Mouse (Mus musculus): Measurements from ENCODE around the gene Enkur. TPM values are rescaled to one million over a fixed set of nuclear protein-coding genes. Genes with fewer than 3 reads are reported as not detected.

Enkur gene
- polyA plus RNA-seq, 1 experiment from 2014 or later: 1.1 TPM

DNA sequence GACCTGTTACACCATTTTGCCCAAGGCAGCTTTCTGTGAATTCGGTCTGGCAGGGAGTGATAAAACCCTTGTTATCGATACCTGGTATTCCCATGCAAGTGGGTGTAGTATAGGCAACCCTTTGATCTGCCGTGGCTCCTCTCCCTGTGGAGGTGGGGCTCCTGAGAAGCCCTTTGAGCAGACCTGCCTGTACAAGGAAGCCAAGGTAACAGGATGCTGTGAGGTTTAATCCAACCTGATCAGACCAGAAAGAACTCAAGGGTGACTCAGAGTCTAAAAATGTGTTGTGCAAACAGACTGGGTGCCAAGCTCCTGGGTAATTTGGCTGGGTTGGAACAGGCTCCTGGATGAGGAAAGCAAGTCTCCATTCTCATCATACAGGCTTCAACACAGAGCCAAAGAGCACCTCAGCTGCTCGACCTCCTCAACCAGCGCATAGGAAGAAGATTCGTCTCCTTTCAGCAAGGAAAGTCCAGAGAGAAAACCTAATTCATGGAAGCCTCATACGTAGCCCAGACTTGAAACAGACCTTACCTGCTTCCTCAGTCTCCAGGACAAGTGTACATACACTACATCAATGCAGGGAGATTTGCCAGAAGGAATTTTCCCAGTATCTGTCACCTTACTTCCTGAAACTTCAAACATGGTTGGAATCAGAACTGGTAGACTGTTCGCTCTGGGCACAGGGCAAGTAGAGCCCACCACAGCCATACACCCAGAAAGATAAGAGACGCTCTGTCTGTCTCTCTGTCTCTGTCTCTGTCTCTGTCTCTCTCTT, 29.9 kb upstream of the Enkur start:
- no peaks in the 10 kb centered on the region for H3K27me3 ChIP-seq (ENCODE audit: control insufficient read depth, insufficient read depth, low read length)
- H3K4me1 ChIP-seq (ENCODE audit: control insufficient read depth, insufficient read depth, low read length): no peaks in the 10 kb centered on the region
- DNase-seq (ENCODE audit: low spot score, missing footprints) (no peak), ATAC-seq (ENCODE audit: low FRiP score) (no peak)
- H3K4me2 ChIP-seq: no peak overlapping the region
- H3K36me3 ChIP-seq (ENCODE audit: control insufficient read depth, insufficient read depth, low read length): no peaks in the 10 kb centered on the region
- 86% methylated on average over 9 of the region's 9 CpGs for WGBS
- no peak overlapping the region for H3K27ac ChIP-seq (ENCODE audit: low read depth, low read length)
- no peak overlapping the region for H3K4me3 ChIP-seq (ENCODE audit: low read depth, low read length)
- no peaks in the 10 kb centered on the region for H3K9me3 ChIP-seq (ENCODE audit: control insufficient read depth, low read length)
- H3K9ac ChIP-seq (ENCODE audit: low read length): no peak overlapping the region

DNA sequence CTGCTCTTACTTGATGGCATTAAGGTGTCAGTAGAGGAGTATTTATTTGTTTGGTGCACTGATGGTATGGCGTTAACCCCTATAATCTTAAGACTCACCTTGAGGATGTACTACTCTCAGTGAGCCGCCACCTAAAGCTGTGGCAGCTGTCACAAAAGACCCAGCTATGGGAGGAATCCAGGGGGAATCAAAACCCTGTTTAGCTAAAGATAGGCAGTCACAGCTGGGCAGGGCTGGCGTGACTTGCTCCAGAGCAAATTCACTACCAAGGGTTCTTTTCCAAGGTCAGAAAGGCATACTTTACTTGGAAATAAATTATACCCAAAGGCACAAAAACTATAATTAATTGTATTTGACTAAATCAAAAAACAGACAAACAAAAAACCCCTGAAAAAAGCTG, 26.0 kb upstream of the Enkur start:
- H3K9ac ChIP-seq (ENCODE audit: low read length): no peak overlapping the region
- H3K27ac ChIP-seq (ENCODE audit: low read depth, low read length): no peak overlapping the region
- no peaks in the 10 kb centered on the region for H3K27me3 ChIP-seq (ENCODE audit: control insufficient read depth, insufficient read depth, low read length)
- no peak overlapping the region for H3K4me2 ChIP-seq
- H3K4me1 ChIP-seq (ENCODE audit: control insufficient read depth, insufficient read depth, low read length): no peaks in the 10 kb centered on the region
- no peak for DNase-seq (ENCODE audit: low spot score, missing footprints)
- no peaks in the 10 kb centered on the region for H3K36me3 ChIP-seq (ENCODE audit: control insufficient read depth, insufficient read depth, low read length)
- no peaks in the 10 kb centered on the region for H3K9me3 ChIP-seq (ENCODE audit: control insufficient read depth, low read length)
- ATAC-seq (ENCODE audit: low FRiP score): no peak
- WGBS: 83% methylated on average over 3 of the region's 3 CpGs
- no peak overlapping the region for H3K4me3 ChIP-seq (ENCODE audit: low read depth, low read length)

DNA sequence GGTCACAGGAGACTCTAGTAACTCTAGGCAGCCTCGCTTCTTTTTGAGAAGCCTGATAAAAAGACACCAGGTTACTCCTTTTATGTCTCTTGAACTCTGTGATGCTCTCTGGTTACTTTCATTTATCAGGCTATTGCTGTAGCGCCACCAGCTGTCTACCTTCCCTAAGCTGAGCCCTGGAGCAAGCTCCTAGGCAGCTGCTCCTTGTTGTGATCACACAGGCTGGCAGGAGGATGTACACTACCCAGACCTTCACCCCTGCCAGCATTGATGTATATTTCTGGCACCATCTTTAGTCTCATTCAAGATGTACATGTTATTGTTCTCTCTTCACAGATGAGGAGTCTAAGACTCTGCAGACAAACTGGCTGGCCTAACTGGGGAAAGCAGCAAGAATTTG, 25.1 kb upstream of the Enkur start:
- no peak overlapping the region for H3K4me3 ChIP-seq (ENCODE audit: low read depth, low read length)
- no peaks in the 10 kb centered on the region for H3K4me1 ChIP-seq (ENCODE audit: control insufficient read depth, insufficient read depth, low read length)
- DNase-seq (ENCODE audit: low spot score, missing footprints): no peak
- H3K9ac ChIP-seq (ENCODE audit: low read length): no peak overlapping the region
- WGBS: 71% methylated on average over 2 of the region's 2 CpGs
- no peak overlapping the region for H3K27ac ChIP-seq (ENCODE audit: low read depth, low read length)
- H3K9me3 ChIP-seq (ENCODE audit: control insufficient read depth, low read length): no peaks in the 10 kb centered on the region
- H3K27me3 ChIP-seq (ENCODE audit: control insufficient read depth, insufficient read depth, low read length): no peaks in the 10 kb centered on the region
- H3K36me3 ChIP-seq (ENCODE audit: control insufficient read depth, insufficient read depth, low read length): no peaks in the 10 kb centered on the region
- no peak overlapping the region for H3K4me2 ChIP-seq
- ATAC-seq (ENCODE audit: low FRiP score): no peak

DNA sequence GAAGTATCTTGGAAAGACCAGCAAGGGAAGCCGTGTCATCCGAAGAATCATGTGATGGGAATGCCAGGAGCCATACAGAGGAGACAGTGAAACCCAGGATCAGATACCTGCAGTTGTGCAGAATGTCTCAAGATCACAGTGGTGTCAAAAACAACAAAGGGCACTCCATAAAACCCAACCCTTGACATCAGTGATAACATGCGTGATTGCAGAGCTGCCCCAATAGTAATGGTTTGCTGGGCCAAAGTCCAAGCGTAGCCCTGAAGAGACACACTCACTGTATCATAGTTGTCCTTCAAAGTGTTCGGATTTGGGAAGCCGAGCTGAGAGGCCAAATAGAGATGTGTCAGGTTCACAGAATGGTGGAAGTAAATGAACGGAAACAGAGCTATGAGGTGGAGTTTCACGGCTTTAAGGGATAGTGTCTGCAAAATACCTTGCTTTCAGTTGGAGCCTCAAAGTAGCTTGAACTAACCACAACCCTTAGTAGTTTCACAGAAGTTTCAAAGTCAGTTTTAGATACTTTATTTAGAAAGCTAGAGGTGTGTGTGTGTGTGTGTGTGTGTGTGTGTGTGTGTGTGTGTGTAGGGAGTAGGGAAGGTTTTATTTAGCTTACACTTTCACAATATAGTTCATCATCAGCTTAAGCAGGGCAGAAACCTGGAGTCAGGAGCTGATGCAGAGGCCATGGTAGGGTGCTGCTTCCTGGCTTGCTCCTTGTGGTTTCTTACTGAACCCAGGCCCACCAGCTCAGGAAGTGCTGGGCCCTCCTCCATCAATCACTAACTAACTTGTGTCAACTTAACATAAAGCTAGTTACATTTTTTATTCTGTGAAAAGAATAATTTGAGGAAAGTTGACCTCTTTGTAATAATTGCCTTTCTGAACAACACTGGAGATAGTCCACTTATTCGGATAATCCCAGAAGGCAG, 17.6 kb upstream of the Enkur start:
- WGBS: 94% methylated on average over 9 of the region's 9 CpGs
- DNase-seq (ENCODE audit: low spot score, missing footprints) (no peak), ATAC-seq (ENCODE audit: low FRiP score) (no peak)
- no peaks in the 10 kb centered on the region for H3K36me3 ChIP-seq (ENCODE audit: control insufficient read depth, insufficient read depth, low read length)
- H3K4me1 ChIP-seq (ENCODE audit: control insufficient read depth, insufficient read depth, low read length): no peaks in the 10 kb centered on the region
- H3K9me3 ChIP-seq (ENCODE audit: control insufficient read depth, low read length): no peaks in the 10 kb centered on the region
- H3K27ac ChIP-seq (ENCODE audit: low read depth, low read length): no peak overlapping the region
- H3K4me3 ChIP-seq (ENCODE audit: low read depth, low read length): no peak overlapping the region
- no peaks in the 10 kb centered on the region for H3K27me3 ChIP-seq (ENCODE audit: control insufficient read depth, insufficient read depth, low read length)
- H3K9ac ChIP-seq (ENCODE audit: low read length): no peak overlapping the region
- H3K4me2 ChIP-seq: no peak overlapping the region

DNA sequence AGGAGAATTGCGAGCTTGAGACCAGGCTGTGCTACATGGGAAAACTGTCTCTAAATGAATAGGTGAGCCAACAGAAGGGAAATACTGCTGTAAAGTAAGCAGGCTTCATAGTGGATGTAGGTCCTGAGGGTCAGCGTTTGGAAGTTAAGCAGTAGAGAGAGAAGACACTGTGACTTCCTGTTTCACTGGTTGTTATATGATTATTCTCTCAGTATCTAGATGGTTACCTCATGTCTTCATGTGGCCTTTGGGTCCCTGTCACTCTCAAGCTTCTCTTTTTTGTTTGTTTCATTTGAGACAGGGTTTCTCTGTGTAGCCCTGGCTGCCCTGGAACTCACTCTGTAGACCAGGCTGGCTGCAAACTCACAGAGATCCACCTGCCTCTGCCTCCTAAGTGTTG, 10.1 kb upstream of the Enkur start:
- ATAC-seq (ENCODE audit: low FRiP score): no peak

DNA sequence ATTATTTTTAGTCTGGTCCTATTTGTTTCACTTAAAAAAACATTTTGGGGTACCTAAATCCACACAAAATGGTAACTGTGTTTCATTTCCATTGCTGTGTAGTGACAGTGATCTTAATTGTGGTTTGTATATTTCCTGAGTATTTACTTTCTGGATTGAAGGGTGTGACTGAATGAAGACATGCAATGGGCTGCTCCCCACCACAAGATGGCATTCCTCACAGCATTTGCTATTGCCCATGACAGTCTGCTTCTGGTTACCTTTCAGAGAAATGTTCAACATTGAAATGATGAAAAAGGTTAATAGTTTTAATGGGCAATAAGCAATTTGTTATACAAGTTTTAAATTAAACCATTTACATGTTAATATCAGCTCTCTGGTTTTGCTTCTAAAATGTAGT, 9.2 kb upstream of the Enkur start:
- no peaks in the 10 kb centered on the region for H3K27me3 ChIP-seq (ENCODE audit: control insufficient read depth, insufficient read depth, low read length)
- ATAC-seq (ENCODE audit: low FRiP score) (no peak), DNase-seq (ENCODE audit: low spot score, missing footprints) (no peak)
- no peak overlapping the region for H3K9ac ChIP-seq (ENCODE audit: low read length)
- no peaks in the 10 kb centered on the region for H3K4me1 ChIP-seq (ENCODE audit: control insufficient read depth, insufficient read depth, low read length)
- H3K9me3 ChIP-seq (ENCODE audit: control insufficient read depth, low read length): no peaks in the 10 kb centered on the region
- no peak overlapping the region for H3K4me3 ChIP-seq (ENCODE audit: low read depth, low read length)
- H3K27ac ChIP-seq (ENCODE audit: low read depth, low read length): no peak overlapping the region
- no peak overlapping the region for H3K4me2 ChIP-seq
- H3K36me3 ChIP-seq (ENCODE audit: control insufficient read depth, insufficient read depth, low read length): peaks cover 3% of the 10 kb centered on the region

More for the DNA sequence above, 10.1 kb upstream of the Enkur start:
- Histone ChIP-seq H3K4me3 (ENCODE audit: low read depth, low read length) (no peak overlapping the region), H3K4me2 (no peak overlapping the region), H3K4me1 (ENCODE audit: control insufficient read depth, insufficient read depth, low read length) (no peaks in the 10 kb centered on the region), H3K9me3 (ENCODE audit: control insufficient read depth, low read length) (no peaks in the 10 kb centered on the region), H3K36me3 (ENCODE audit: control insufficient read depth, insufficient read depth, low read length) (peaks cover 3% of the 10 kb centered on the region), H3K9ac (ENCODE audit: low read length) (no peak overlapping the region), H3K27ac (ENCODE audit: low read depth, low read length) (no peak overlapping the region), H3K27me3 (ENCODE audit: control insufficient read depth, insufficient read depth, low read length) (no peaks in the 10 kb centered on the region)
- no peak for DNase-seq (ENCODE audit: low spot score, missing footprints)
- 89% methylated on average over 2 of the region's 2 CpGs for WGBS

DNA sequence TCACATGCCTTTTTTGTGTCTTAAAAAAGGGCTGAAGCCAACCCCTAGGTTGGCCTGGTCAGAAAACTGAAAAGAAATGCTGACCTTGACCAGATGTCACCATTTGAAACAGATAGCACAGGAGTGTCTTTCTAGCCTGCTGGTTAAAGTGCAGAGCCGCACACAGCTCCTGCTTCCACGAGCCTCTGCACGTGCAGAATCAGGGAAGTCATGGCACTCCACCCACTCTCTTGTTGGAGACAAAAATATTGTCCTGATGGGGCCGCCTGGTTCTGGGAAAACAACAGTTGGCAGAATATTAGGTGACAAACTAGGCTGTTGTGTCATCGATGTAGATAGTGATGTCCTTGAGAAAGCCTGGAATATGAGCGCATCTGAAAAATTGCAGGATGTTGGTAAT, 6.2 kb upstream of the Enkur start:
- H3K36me3 ChIP-seq (ENCODE audit: control insufficient read depth, insufficient read depth, low read length): peaks cover under 1% of the 10 kb centered on the region
- no peaks in the 10 kb centered on the region for H3K9me3 ChIP-seq (ENCODE audit: control insufficient read depth, low read length)
- no peak overlapping the region for H3K9ac ChIP-seq (ENCODE audit: low read length)
- H3K4me3 ChIP-seq (ENCODE audit: low read depth, low read length): no peak overlapping the region
- 88% methylated on average over 6 of the region's 6 CpGs for WGBS
- DNase-seq (ENCODE audit: low spot score, missing footprints) (no peak), ATAC-seq (ENCODE audit: low FRiP score) (no peak)
- 0 out of 2 replicates have a peak, but pooled peaks cover 3% of the 10 kb centered on the region for H3K4me1 ChIP-seq (ENCODE audit: control insufficient read depth, insufficient read depth, low read length)
- H3K27me3 ChIP-seq (ENCODE audit: control insufficient read depth, insufficient read depth, low read length): no peaks in the 10 kb centered on the region
- no peak overlapping the region for H3K4me2 ChIP-seq
- no peak overlapping the region for H3K27ac ChIP-seq (ENCODE audit: low read depth, low read length)

DNA sequence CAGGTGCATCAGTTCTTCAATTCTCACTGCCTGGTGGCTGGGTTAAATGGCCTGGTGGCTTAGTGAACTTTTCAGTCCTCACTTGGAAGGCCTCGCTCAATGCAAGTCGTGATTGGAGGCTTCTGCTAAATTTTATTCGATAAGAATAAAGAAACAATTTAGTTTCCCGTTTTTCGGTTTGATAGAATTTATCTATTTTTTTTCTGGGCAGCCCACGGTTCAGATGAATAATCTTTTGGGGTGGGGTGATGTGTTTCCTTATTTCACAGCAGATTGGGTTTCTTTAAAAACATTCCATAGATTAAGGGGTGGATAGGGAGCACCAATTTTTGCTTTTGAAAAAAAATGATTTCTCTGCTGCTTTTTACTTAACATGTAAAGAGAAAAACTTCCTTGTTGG, 1.1 kb upstream of the Enkur start:
- Histone ChIP-seq H3K4me1 (ENCODE audit: control insufficient read depth, insufficient read depth, low read length) (peaks cover 9% of the 10 kb centered on the region; the same call in 1 of the 2 replicates), H3K36me3 (ENCODE audit: control insufficient read depth, insufficient read depth, low read length) (no peaks in the 10 kb centered on the region; the same call in 1 of the 2 replicates), H3K27ac (ENCODE audit: low read depth, low read length) (no peak overlapping the region), H3K27me3 (ENCODE audit: control insufficient read depth, insufficient read depth, low read length) (no peaks in the 10 kb centered on the region), H3K4me2 (peak overlapping the region; percentile 75), H3K4me3 (ENCODE audit: low read depth, low read length) (peak overlapping the region; percentile 62), H3K9ac (ENCODE audit: low read length) (peak overlapping the region; percentile 80), H3K9me3 (ENCODE audit: control insufficient read depth, low read length) (no peaks in the 10 kb centered on the region)
- ATAC-seq (ENCODE audit: low FRiP score) (no peak), DNase-seq (ENCODE audit: low spot score, missing footprints) (no peak)
- WGBS: 42% methylated on average over 6 of the region's 6 CpGs

DNA sequence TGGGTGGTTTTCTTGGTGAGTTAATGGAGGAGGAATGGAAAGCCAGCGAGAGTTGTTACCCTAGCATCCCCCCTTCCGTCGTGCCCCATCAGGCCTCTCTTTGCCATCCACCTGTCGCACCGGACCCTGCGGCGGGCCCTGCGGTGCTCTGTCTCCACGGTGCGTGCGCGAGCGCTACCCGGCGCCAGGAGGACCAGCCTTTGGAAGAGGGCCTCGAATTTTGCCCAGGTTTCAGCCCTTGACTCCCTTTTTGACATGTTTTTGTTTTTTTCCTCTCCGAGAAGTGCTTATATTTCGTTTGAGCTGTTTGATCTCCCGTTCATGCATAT, 630 bp upstream of the Enkur start:
- peak; percentile 93 for ATAC-seq (ENCODE audit: low FRiP score)
- peak overlapping the region; percentile 75 for H3K4me2 ChIP-seq
- H3K4me3 ChIP-seq (ENCODE audit: low read depth, low read length): peak overlapping the region; percentile 62
- DNase-seq (ENCODE audit: low spot score, missing footprints): no peak
- no peaks in the 10 kb centered on the region for H3K27me3 ChIP-seq (ENCODE audit: control insufficient read depth, insufficient read depth, low read length)
- H3K9me3 ChIP-seq (ENCODE audit: control insufficient read depth, low read length): no peaks in the 10 kb centered on the region
- H3K9ac ChIP-seq (ENCODE audit: low read length): peak overlapping the region; percentile 80
- peak overlapping the region; percentile 62; the same call in 1 of the 2 replicates for H3K27ac ChIP-seq (ENCODE audit: low read depth, low read length)
- no peaks in the 10 kb centered on the region for H3K36me3 ChIP-seq (ENCODE audit: control insufficient read depth, insufficient read depth, low read length)
- WGBS: under 1% methylated on average over 19 of the region's 19 CpGs
- H3K4me1 ChIP-seq (ENCODE audit: control insufficient read depth, insufficient read depth, low read length): peaks cover 9% of the 10 kb centered on the region; the same call in 1 of the 2 replicates
